Mouse (Mus musculus): ENCODE measurements around the gene Suclg1. TPM values are rescaled to one million over a fixed set of nuclear protein-coding genes. Genes with fewer than 3 reads are reported as not detected.

Suclg1 gene
- total RNA-seq, 2 experiments from 2014 or later, result 45.9 to 78.0 TPM

DNA sequence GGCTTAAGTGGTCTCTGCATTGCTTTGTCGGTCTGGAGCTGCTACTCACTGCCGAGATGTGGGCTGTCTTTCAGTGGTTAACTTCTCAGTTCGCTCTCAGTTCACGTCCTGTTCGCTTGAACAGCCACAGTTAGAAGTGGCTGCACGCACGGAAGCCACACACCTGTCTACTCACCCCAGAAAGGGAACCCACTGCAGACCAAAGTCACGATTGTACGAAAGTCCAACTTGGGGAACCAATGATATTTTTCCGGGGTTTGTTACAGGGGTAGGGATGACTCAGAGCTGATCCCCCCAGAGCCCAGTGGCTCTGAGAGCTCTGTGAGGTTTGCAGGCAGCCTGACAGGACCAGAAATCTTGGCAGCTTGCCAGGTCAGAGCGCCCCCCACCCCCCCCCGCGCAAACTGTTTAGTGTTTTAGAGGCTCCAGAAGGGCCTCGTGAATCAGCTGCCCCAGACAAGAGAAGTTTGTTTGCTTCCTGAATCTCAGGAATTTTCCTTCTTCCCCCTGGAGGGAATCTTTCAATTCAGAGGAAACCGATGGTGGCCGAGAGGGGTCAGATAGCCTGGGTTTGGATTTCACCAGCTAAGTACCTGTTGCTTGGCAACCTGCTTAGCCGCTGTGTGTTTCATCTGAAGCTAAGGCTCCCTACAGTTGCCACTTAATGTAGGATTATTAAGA is 66.9 kb downstream of the Suclg1 start:
- ATAC-seq (ENCODE audit: poor library complexity, severe bottlenecking), result peak; percentile 43; the same call in 1 of the 2 replicates

DNA sequence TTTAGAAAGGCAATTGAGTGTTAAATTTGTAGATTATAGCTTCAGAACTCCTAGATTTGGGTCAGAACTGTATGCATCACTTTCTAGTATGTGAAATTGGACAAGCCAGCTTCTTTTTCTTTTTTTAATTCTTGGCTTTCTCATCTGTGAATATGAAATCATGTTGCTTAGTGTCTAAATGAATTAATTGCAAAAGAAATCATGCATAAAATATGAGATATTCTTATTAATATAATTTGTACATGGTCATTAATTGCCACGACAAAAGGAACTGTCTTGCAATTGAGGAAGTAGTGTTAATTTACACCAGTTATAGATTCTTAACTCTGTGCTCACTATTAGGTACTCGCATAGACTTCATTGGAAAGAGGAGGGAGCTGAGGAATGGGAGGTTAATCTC is 74.1 kb downstream of the Suclg1 start:
- no peak for ATAC-seq (ENCODE audit: poor library complexity, severe bottlenecking)

Other genes starting within 250 kb of the Suclg1 start
- 0.11 and 0.48 TPM in 2 replicates for gene Dnah6, start 26.7 kb upstream of the Suclg1 start, total RNA-seq (2015)
- gene Dnah6, start 26.7 kb upstream of the Suclg1 start, total RNA-seq (2017), result 0.41 and 0.44 TPM in 2 replicates
- gene 4931417E11Rik, start 221.3 kb downstream of the Suclg1 start, total RNA-seq (2015), result not detected in 2 replicates
- gene 4931417E11Rik, start 221.3 kb downstream of the Suclg1 start, total RNA-seq (2017), result not detected in 2 replicates

Data from megakaryocyte, adult 5-6 weeks (primary cell).